Mouse (Mus musculus): ENCODE measurements at regions not wholly inside any gene's neighbourhood (a gene's known extent, or its start where the extent isn't known, plus 50 kb on each side); places are given as distances from the start of the nearest gene placed in this dataset.
"Not testable (repeated sequence)": the region's sequence is repeated elsewhere in the genome, so short reads cannot be mapped to it uniquely, and the experiment has no call there.

DNA sequence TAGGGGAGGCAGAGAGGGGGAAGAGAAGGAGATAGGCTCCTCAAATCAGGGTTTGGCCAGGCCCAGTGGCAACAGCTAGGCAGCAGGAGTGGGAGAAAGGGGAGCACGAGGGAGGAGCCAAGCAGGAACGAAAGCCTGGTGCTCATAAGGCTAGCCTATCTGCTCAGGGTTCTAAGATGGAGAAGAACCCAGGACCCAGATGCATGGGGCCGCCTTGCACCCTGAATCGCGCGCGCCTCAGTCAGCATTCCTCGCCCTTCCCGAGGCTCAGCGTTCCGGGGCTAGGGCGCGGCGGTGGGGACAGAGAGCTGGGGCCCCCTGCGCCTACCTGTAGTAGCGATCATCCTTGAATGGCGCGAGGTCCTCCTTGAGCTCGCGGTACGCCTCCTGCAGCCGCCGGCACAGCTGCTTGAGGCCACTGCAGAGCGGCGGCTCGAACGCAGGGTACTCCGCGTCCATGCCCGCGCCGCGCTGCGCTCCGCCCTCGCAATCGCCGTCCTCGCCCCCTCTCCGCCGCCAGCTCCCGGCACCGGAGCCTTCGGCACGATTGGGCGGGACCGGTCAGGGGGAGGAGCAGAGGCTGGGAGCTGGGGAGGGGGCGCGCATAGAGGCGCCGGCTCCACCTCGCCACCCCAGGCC is 60.1 kb downstream of the Dynlt1b start:
- DNase-seq, result not testable (repeated sequence)

- DNase-seq, result not testable (repeated sequence)
Measured at GRCm38 (mm10) chr17:6490565-6490935, 60.6 kb downstream of the Dynlt1b start.

GRCm38 (mm10) chr17:6492501-6492900 is 62.6 kb downstream of the Dynlt1b start:
- DNase-seq, result peak; percentile 30

- DNase-seq, result peak; percentile 62
Measured at GRCm38 (mm10) chr17:6492950-6493349, 63.0 kb downstream of the Dynlt1b start.

DNA sequence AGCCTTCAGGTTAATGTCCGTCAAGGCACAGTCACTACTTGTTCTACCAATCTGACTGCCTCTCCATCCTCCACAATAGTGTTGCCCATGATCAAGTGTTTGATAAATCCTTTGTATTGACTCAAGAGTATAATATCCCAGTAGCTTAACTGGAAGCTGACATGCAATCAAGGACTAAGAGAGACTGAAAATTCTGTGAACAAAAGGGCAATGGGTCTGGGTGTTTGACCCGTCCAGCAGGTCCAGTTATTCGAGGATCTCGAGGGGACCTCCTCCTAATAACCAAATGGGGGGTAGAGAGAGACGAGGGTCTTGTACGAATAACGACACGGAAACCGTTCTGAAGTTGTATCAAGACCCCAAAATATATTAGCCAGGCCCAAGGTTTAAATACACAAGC is 66.6 kb downstream of the Dynlt1b start:
- DNase-seq, result not testable (repeated sequence)

GRCm38 (mm10) chr17:6502676-6503075 is 72.8 kb downstream of the Dynlt1b start:
- not testable (repeated sequence) for DNase-seq

GRCm38 (mm10) chr17:6505896-6506295 is 76.0 kb downstream of the Dynlt1b start:
- not testable (repeated sequence) for DNase-seq

GRCm38 (mm10) chr17:6515128-6515527 is 85.2 kb downstream of the Dynlt1b start:
- not testable (repeated sequence) for DNase-seq

DNA sequence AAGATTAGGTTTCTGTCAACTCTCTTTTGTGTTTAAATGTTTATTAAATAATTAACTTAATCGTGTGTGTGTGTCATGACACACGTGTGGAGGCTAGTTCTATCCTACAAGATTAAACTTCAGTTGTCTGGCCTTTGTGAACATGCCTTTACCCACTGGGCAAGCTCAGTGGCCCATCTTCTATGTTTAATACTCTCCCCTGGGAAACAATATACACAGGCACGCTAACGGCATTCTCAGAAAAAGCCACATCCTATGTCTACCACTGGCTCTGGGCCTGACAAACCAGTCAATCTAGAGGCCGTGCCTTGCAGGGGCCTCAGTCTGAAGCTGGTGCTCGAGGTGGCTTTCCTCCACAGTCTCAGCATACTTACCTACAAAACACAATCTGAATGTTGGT is 82.4 kb upstream of the Dynlt1c start:
- DNase-seq, result not testable (repeated sequence)

DNA sequence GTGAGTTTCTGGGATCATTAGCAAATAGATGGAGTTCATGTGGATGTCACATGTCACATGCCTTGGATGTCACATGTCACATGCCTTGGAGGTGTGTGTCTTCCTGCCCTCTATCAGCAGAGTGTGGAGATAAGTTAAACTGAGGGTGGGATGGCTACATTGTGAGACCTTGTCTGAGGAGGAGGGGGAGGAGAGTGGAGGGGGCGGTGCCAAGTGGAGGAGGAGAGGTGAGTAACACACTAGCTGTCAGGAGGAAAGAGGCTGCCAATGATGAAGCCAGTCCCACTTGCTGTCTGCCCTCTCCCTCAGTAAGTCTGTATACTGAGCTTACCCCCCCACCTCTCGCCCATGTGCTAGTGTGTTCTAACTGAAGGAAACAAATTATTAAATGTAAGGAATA is 81.5 kb upstream of the Dynlt1c start:
- not testable (repeated sequence) for DNase-seq

DNA sequence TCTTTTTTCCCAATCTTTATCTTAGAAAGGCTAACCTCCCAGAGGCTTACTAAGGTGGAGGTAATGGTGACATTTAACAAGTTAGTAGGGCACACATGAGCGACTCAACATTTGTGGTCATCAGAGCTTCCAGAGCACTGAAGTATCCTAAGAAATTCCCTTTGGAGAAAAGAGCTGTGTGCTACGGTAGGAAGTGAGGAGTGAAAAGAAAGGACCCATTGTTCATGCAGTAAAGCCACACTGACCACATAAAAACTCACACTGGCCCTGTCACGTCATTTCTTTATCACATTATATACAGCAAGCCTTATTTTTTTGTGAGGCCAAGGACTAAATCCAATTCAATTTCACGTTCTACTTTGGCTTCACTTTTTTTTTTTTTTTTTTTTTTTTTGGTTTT is 80.7 kb upstream of the Dynlt1c start:
- not testable (repeated sequence) for DNase-seq

DNA sequence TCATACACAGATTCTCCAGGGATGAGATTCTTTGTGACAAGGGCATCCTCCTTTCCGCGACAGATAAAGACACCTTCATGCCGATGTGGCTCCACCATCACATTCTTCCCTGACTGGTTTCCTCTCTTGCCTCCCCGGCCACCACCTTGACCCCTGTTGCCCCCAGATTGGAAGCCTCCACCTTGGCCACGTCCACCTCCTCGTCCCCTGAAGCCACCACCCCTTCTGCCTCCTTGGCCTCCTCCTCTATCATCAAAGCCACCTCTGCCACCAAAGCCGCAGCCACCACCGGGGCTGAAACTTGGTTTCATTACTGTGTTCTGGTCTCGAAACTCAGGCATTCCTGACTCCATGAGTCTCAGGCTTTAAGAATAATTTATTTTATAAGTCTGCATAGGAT is 79.3 kb upstream of the Dynlt1c start:
- not testable (repeated sequence) for DNase-seq

GRCm38 (mm10) chr17:6538723-6539122 is 62.7 kb upstream of the Dynlt1c start:
- DNase-seq, result not testable (repeated sequence)

DNA sequence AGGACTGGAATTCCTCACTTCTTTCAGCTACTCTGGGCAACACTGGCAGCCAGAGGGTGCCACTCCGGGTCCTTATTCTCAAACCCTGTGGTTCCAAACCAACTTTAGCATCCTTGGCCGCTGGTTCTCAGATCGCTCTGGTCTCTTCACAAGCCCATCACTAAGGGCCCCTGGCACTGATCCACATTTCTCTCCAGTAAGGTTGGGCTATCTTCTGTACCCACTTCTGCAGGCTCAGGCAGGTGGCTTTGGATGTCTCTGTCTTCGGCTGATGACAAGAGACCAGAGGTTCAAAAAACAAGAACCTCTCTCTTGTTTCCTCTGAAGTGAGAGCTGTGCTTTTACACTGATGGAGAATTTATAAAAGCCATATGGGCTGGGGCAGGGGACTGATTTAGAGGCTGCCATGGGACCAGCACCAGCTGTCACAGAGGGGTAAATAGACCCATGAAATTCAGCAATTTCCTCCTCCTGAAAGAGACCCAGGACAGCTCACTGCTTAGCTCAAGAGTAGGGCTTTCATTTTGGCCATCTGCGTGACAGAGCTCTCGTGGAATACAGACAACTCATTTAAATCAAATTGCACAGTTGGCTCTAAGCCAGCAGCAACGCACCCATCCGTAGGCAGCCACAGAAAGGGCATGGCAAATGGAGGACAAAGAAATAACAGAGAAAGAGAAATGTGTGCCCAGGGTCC is 54.3 kb upstream of the Dynlt1c start:
- not testable (repeated sequence) for DNase-seq

GRCm38 (mm10) chr17:6547937-6548336 is 53.5 kb upstream of the Dynlt1c start:
- not testable (repeated sequence) for DNase-seq

Measured in gastrocnemius, postnatal 10 days (tissue).